Mouse (Mus musculus): ENCODE measurements around the gene Ifit1bl2. TPM values are rescaled to one million over a fixed set of nuclear protein-coding genes. Genes with fewer than 3 reads are reported as not detected.
A peak's percentile ranks its signal among the peaks of the same experiment; 100 is the strongest.
"Not testable (repeated sequence)": the region's sequence is repeated elsewhere in the genome, so short reads cannot be mapped to it uniquely, and the experiment has no call there.

The Ifit1bl2 gene
- polyA plus RNA-seq, 2 experiments: 0.18 to 0.37 TPM

DNA sequence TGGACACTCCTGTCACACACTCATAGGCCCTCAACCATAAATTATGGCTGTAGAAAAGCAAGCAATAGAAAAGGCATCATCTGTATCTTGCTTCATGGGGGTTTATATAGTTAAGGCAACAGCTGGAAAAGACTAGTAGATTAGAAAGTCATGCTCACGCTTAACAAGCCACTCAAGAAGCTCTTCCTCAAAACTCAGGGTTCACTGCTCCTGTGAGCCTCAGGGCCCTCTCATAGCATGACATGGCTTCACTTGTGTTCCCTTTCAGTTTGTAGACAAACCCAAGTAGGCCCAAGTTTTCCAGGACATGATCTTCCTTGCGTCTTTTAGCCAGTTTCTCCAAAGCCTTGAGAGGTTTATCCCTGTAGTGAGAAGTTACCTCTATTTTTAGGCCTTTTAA is 47.1 kb downstream of the Ifit1bl2 start:
- WGBS: 91% methylated on average over 2 of the region's 2 CpGs
- Histone ChIP-seq H3K4me3 (replicated peaks; ENCODE audit: low read length) (no peak overlapping the region), H3K27ac (replicated peaks; ENCODE audit: low read depth, low read length) (no peak overlapping the region), H3K36me3 (ENCODE audit: control insufficient read depth, insufficient read depth, low read length) (no peaks in the 10 kb centered on the region), H3K4me1 (ENCODE audit: control insufficient read depth, insufficient read depth, low read length) (peaks cover 2% of the 10 kb centered on the region; the same call in 1 of the 2 replicates), H3K9ac (ENCODE audit: low read depth, low read length, severe bottlenecking) (no peak overlapping the region), H3K4me2 (replicated peaks; ENCODE audit: low read depth, low read length, severe bottlenecking) (no peak overlapping the region), H3K9me3 (ENCODE audit: control insufficient read depth, low read length) (no peaks in the 10 kb centered on the region), H3K27me3 (ENCODE audit: control insufficient read depth, insufficient read depth, low read length) (no peaks in the 10 kb centered on the region)
- ATAC-seq (ENCODE audit: low FRiP score, low read depth): no peak
- no peak for DNase-seq (ENCODE audit: low spot score)
- no peak for TF ChIP-seq POLR2A (IDR thresholded peaks at IDR 0.05; ENCODE audit: borderline replicate concordance, extremely low read depth, insufficient read depth, insufficient read length)

DNA sequence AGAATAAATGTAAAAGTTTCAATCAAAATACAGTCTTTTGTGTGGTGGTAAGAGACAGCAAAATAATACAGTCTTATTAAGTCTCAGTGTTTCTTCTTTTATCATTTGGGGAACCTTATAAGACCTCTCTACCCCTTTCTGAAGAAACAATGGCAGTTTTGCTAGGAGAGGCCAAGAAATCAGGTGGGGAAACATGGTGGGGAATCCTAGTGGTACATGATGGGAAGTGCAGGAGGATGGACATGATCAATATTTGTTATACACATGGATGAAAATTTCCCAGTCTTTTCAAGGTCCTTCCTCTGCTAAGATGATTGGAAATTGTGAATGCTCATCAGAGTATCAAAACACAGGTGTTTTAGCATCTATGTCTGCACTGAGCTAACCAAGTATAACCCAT is 51.6 kb downstream of the Ifit1bl2 start:
- Histone ChIP-seq H3K4me2 (replicated peaks; ENCODE audit: low read depth, low read length, severe bottlenecking) (no peak overlapping the region), H3K27me3 (ENCODE audit: control insufficient read depth, insufficient read depth, low read length) (no peaks in the 10 kb centered on the region), H3K4me1 (ENCODE audit: control insufficient read depth, insufficient read depth, low read length) (no peaks in the 10 kb centered on the region), H3K4me3 (replicated peaks; ENCODE audit: low read length) (no peak overlapping the region), H3K9ac (ENCODE audit: low read depth, low read length, severe bottlenecking) (no peak overlapping the region), H3K36me3 (ENCODE audit: control insufficient read depth, insufficient read depth, low read length) (no peaks in the 10 kb centered on the region), H3K27ac (replicated peaks; ENCODE audit: low read depth, low read length) (no peak overlapping the region), H3K9me3 (ENCODE audit: control insufficient read depth, low read length) (no peaks in the 10 kb centered on the region)
- DNase-seq (ENCODE audit: low spot score) (no peak), ATAC-seq (ENCODE audit: low FRiP score, low read depth) (no peak)
- no peak for TF ChIP-seq POLR2A (IDR thresholded peaks at IDR 0.05; ENCODE audit: borderline replicate concordance, extremely low read depth, insufficient read depth, insufficient read length)

DNA sequence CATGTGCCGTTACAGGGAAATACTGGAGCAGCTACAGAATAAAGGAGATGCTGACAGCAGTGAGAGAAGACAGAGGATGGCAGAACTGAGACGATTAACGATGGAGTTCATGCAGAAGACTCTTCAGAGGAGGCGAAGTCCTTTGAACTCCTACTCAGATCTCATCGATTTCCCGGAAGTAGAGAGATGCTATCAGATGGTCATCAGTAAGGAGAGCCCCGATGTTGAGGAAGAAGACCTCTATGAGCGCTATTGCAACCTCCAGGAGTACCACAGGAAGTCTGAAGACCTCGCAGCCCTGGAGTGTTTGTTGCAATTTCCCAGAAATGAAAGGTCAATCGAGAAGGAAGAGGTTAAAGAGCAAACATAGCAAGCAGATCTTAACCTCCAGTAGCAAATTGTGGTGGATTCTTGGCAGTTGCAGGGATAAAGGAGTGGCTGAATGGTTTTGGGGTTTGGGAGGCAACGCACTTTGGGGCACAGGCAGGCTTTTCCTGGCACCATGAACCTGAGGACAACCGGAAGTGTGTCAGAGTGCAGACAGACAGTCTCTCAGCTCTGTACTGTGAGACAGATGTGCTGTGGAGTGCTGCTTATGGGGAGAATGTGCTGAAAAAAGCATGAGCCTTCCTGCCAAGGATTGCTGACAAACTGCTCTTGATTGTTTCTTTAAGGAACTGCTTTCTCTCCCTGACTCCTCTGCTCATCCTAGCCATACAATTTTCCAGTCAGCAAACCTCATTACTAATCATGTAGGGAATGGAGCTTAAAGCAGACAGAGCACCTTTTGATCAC is 52.4 kb downstream of the Ifit1bl2 start:
- not testable (repeated sequence) for H3K4me2 ChIP-seq (replicated peaks; ENCODE audit: low read depth, low read length, severe bottlenecking); H3K27ac ChIP-seq (replicated peaks; ENCODE audit: low read depth, low read length); H3K4me1 ChIP-seq (ENCODE audit: control insufficient read depth, insufficient read depth, low read length); H3K9ac ChIP-seq (ENCODE audit: low read depth, low read length, severe bottlenecking); H3K27me3 ChIP-seq (ENCODE audit: control insufficient read depth, insufficient read depth, low read length); ATAC-seq (ENCODE audit: low FRiP score, low read depth); H3K36me3 ChIP-seq (ENCODE audit: control insufficient read depth, insufficient read depth, low read length); DNase-seq (ENCODE audit: low spot score); H3K4me3 ChIP-seq (replicated peaks; ENCODE audit: low read length); H3K9me3 ChIP-seq (ENCODE audit: control insufficient read depth, low read length)
- WGBS: 71% methylated on average over 6 of the region's 12 CpGs

DNA sequence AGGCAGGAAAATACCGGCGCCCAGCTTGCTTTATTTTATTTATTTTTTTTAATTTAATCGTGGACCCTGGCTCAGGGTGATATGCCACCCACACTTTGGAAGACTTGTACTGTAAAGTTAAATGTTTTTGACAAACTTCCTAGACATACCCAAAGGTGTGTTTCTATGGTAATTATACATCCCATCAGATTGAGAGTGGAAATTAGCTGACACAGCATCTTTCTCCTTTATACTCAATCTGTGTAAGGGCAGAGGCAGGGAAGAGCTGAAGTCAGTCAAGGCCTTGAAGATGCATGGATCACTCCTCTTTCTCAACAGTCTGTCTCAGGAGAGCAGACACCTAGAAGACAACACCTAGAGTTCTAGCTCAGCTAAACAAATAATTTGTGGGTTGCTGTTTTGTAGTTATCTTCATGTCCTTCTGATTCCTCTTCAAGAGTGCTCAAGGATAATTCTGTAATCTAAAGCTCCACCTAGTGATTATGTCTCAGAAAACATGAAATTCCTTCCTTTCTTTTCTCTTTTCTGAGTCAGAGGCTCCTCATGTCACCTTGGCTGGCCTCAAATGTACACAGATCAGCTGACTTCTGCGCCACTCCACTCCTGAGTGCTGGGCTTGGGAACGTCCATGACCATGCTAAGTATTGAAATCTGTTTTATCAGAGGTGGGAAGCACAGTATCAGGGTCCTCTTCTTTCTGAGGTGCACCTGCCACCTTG is 54.6 kb downstream of the Ifit1bl2 start:
- ATAC-seq (ENCODE audit: low FRiP score, low read depth): peak; percentile 31; the same call in 1 of the 2 replicates
- H3K9me3 ChIP-seq (ENCODE audit: control insufficient read depth, low read length); DNase-seq (ENCODE audit: low spot score); H3K4me2 ChIP-seq (replicated peaks; ENCODE audit: low read depth, low read length, severe bottlenecking); H3K4me3 ChIP-seq (replicated peaks; ENCODE audit: low read length); H3K27ac ChIP-seq (replicated peaks; ENCODE audit: low read depth, low read length); H3K9ac ChIP-seq (ENCODE audit: low read depth, low read length, severe bottlenecking); H3K4me1 ChIP-seq (ENCODE audit: control insufficient read depth, insufficient read depth, low read length); H3K27me3 ChIP-seq (ENCODE audit: control insufficient read depth, insufficient read depth, low read length); H3K36me3 ChIP-seq (ENCODE audit: control insufficient read depth, insufficient read depth, low read length): not testable (repeated sequence)
- 72% methylated on average over 5 of the region's 5 CpGs for WGBS

GRCm38 (mm10) chr19:34583126-34583766 is 57.3 kb downstream of the Ifit1bl2 start, which contains the start of gene Ifit3:
Gene Ifit3, plus strand, starts transcription at chr19:34583531.
- H3K36me3 ChIP-seq (ENCODE audit: control insufficient read depth, insufficient read depth, low read length); DNase-seq (ENCODE audit: low spot score); H3K27ac ChIP-seq (replicated peaks; ENCODE audit: low read depth, low read length); H3K4me1 ChIP-seq (ENCODE audit: control insufficient read depth, insufficient read depth, low read length); H3K27me3 ChIP-seq (ENCODE audit: control insufficient read depth, insufficient read depth, low read length); ATAC-seq (ENCODE audit: low FRiP score, low read depth); H3K9ac ChIP-seq (ENCODE audit: low read depth, low read length, severe bottlenecking); H3K4me3 ChIP-seq (replicated peaks; ENCODE audit: low read length); H3K4me2 ChIP-seq (replicated peaks; ENCODE audit: low read depth, low read length, severe bottlenecking); H3K9me3 ChIP-seq (ENCODE audit: control insufficient read depth, low read length): not testable (repeated sequence)
- 40% methylated on average over 2 of the region's 2 CpGs for WGBS

GRCm38 (mm10) chr19:34582696-34583095 is 57.8 kb downstream of the Ifit1bl2 start:
- H3K4me3 ChIP-seq (replicated peaks; ENCODE audit: low read length); H3K27ac ChIP-seq (replicated peaks; ENCODE audit: low read depth, low read length); H3K9me3 ChIP-seq (ENCODE audit: control insufficient read depth, low read length); H3K4me1 ChIP-seq (ENCODE audit: control insufficient read depth, insufficient read depth, low read length); H3K36me3 ChIP-seq (ENCODE audit: control insufficient read depth, insufficient read depth, low read length); H3K27me3 ChIP-seq (ENCODE audit: control insufficient read depth, insufficient read depth, low read length); H3K4me2 ChIP-seq (replicated peaks; ENCODE audit: low read depth, low read length, severe bottlenecking); H3K9ac ChIP-seq (ENCODE audit: low read depth, low read length, severe bottlenecking): not testable (repeated sequence)
- DNase-seq (ENCODE audit: low spot score): peak; percentile 22
- peak; percentile 65; the same call in 1 of the 2 replicates for ATAC-seq (ENCODE audit: low FRiP score, low read depth)
- 68% methylated on average over 2 of the region's 2 CpGs for WGBS

Data from limb, embryonic 14.5 days (tissue).